Mouse (Mus musculus) neural tube, embryonic 12.5 days (tissue): ENCODE data around the gene Add2. TPM values are rescaled to one million over a fixed set of nuclear protein-coding genes. Genes with fewer than 3 reads are reported as not detected.

ENCODE experiments used
- ATAC-seq: fragments of 200-750 bp; cut with Nextera tagmentation; 2 replicates; pipeline ENCODE4 v1.8.0; 2017; ENCODE audit warnings: low read depth, mild to moderate bottlenecking, moderate TSS enrichment, moderate library complexity; ENCODE audit not compliant: low FRiP score
- H3K27ac ChIP-seq: fragments of 300-500 bp; sonication (generic); 2 replicates; pipeline ENCODE4 v1.5.1; 2016
- H3K27me3 ChIP-seq: fragments of 300-500 bp; sonication (generic); replicated peaks from 2 replicates; pipeline ENCODE4 v1.6.1; 2016; ENCODE audit warnings: mild to moderate bottlenecking
- H3K36me3 ChIP-seq: fragments of 300-500 bp; sonication (generic); 2 replicates; pipeline ENCODE4 v1.6.1; 2016; ENCODE audit warnings: mild to moderate bottlenecking
- H3K4me1 ChIP-seq: fragments of 300-500 bp; sonication (generic); 2 replicates; pipeline ENCODE4 v1.6.1; 2016
- H3K4me2 ChIP-seq: fragments of 300-500 bp; sonication (generic); replicated peaks from 2 replicates; pipeline ENCODE4 v1.6.1; 2016; ENCODE audit warnings: mild to moderate bottlenecking
- H3K4me3 ChIP-seq: fragments of 300-500 bp; sonication (generic); 2 replicates; pipeline ENCODE4 v1.5.1; 2016
- H3K9ac ChIP-seq: fragments of 300-500 bp; sonication (generic); 2 replicates; pipeline ENCODE4 v1.6.1; 2016; ENCODE audit warnings: mild to moderate bottlenecking
- H3K9me3 ChIP-seq: fragments of 300-500 bp; sonication (generic); 2 replicates; pipeline ENCODE4 v1.6.1; 2016; ENCODE audit warnings: mild to moderate bottlenecking
- WGBS: fragments of 180-500 bp; shearing (Covaris S2); methylation state at CpG from one replicate; pipeline ENCODE4 v1.1.7; 2016; 5-methylcytosine and 5-hydroxymethylcytosine counted together
- polyA plus RNA-seq: library from polyadenylated mRNA; unstranded; fragments of >200 nt; fragmentation: Nextera tagmentation; extraction: Ambion mirVana; gene quantifications from 2 replicates; pipeline ENCODE4 v1.2.1, GENCODE M21; 2016

Gene Add2
- polyA plus RNA-seq, 1 experiment from 2014 or later, result 110 TPM

- H3K27ac ChIP-seq, result no peak overlapping the region
- peaks cover 41% of the 10 kb centered on the region for H3K36me3 ChIP-seq
- no peak overlapping the region for H3K9ac ChIP-seq
- H3K4me1 ChIP-seq, result peaks cover 7% of the 10 kb centered on the region; the same call in 1 of the 2 replicates
- no peaks in the 10 kb centered on the region for H3K27me3 ChIP-seq
- WGBS, result 84% methylated on average over 9 of the region's 10 CpGs
- no peak for ATAC-seq
- H3K4me2 ChIP-seq, result no peak overlapping the region
- no peak overlapping the region for H3K4me3 ChIP-seq
- H3K9me3 ChIP-seq, result no peaks in the 10 kb centered on the region
These were observed 65.8 kb downstream of the Add2 start for GRCm38 (mm10) chr6:86094202-86094838.

- H3K4me2 ChIP-seq, result no peak overlapping the region
- H3K36me3 ChIP-seq, result peaks cover 45% of the 10 kb centered on the region
- WGBS, result 87% methylated on average over 5 of the region's 5 CpGs
- no peaks in the 10 kb centered on the region for H3K27me3 ChIP-seq
- H3K4me1 ChIP-seq, result peaks cover 7% of the 10 kb centered on the region; the same call in 1 of the 2 replicates
- H3K9ac ChIP-seq, result no peak overlapping the region
- ATAC-seq, result no peak
- H3K27ac ChIP-seq, result no peak overlapping the region
- H3K4me3 ChIP-seq, result no peak overlapping the region
- no peaks in the 10 kb centered on the region for H3K9me3 ChIP-seq
These were observed 67.0 kb downstream of the Add2 start for GRCm38 (mm10) chr6:86095518-86095917.

GRCm38 (mm10) chr6:86096733-86097132, 68.3 kb downstream of the Add2 start:
- no peak for ATAC-seq
- 89% methylated on average over 10 of the region's 10 CpGs for WGBS

GRCm38 (mm10) chr6:86097155-86097554, 68.7 kb downstream of the Add2 start:
- no peak overlapping the region for H3K4me3 ChIP-seq
- no peak overlapping the region for H3K27ac ChIP-seq
- peaks cover 57% of the 10 kb centered on the region for H3K36me3 ChIP-seq
- no peaks in the 10 kb centered on the region for H3K9me3 ChIP-seq
- 66% methylated on average over 4 of the region's 4 CpGs for WGBS
- H3K4me2 ChIP-seq, result no peak overlapping the region
- H3K4me1 ChIP-seq, result peaks cover 12% of the 10 kb centered on the region; the same call in 1 of the 2 replicates
- ATAC-seq, result no peak
- no peak overlapping the region for H3K9ac ChIP-seq
- H3K27me3 ChIP-seq, result no peaks in the 10 kb centered on the region

More at GRCm38 (mm10) chr6:86096733-86097132, 68.3 kb downstream of the Add2 start:
- Histone ChIP-seq H3K4me1 (peaks cover 7% of the 10 kb centered on the region; the same call in 1 of the 2 replicates), H3K9ac (no peak overlapping the region), H3K27me3 (no peaks in the 10 kb centered on the region), H3K27ac (no peak overlapping the region), H3K9me3 (no peaks in the 10 kb centered on the region), H3K4me3 (no peak overlapping the region), H3K36me3 (peaks cover 55% of the 10 kb centered on the region), H3K4me2 (no peak overlapping the region)

GRCm38 (mm10) chr6:86099003-86099402, 70.5 kb downstream of the Add2 start:
- H3K4me3 ChIP-seq, result no peak overlapping the region
- ATAC-seq, result no peak
- H3K9me3 ChIP-seq, result no peaks in the 10 kb centered on the region
- H3K9ac ChIP-seq, result no peak overlapping the region
- peaks cover 21% of the 10 kb centered on the region for H3K4me1 ChIP-seq
- no peaks in the 10 kb centered on the region for H3K27me3 ChIP-seq
- no peak overlapping the region for H3K27ac ChIP-seq
- 81% methylated on average over 4 of the region's 4 CpGs for WGBS
- H3K4me2 ChIP-seq, result no peak overlapping the region
- H3K36me3 ChIP-seq, result peaks cover 55% of the 10 kb centered on the region

- ATAC-seq, result no peak
- Histone ChIP-seq H3K36me3 (peaks cover 68% of the 10 kb centered on the region), H3K9ac (no peak overlapping the region), H3K4me1 (peaks cover 21% of the 10 kb centered on the region), H3K27me3 (no peaks in the 10 kb centered on the region), H3K27ac (no peak overlapping the region), H3K4me3 (no peak overlapping the region), H3K4me2 (no peak overlapping the region), H3K9me3 (no peaks in the 10 kb centered on the region)
- WGBS, result 77% methylated on average over 5 of the region's 5 CpGs
These were observed 73.0 kb downstream of the Add2 start for GRCm38 (mm10) chr6:86101451-86101850.

- WGBS, result 78% methylated on average over 5 of the region's 5 CpGs
- no peak overlapping the region for H3K9ac ChIP-seq
- H3K4me1 ChIP-seq, result peaks cover 20% of the 10 kb centered on the region
- no peaks in the 10 kb centered on the region for H3K27me3 ChIP-seq
- no peak overlapping the region for H3K4me2 ChIP-seq
- 0 out of 2 replicates have a peak, but pooled peaks have one; percentile 37 for ATAC-seq
- peaks cover 76% of the 10 kb centered on the region for H3K36me3 ChIP-seq
- no peak overlapping the region for H3K27ac ChIP-seq
- no peaks in the 10 kb centered on the region for H3K9me3 ChIP-seq
- H3K4me3 ChIP-seq, result no peak overlapping the region
These were observed 74.4 kb downstream of the Add2 start for GRCm38 (mm10) chr6:86102874-86103273.

GRCm38 (mm10) chr6:86103614-86104013, 75.1 kb downstream of the Add2 start:
- H3K4me3 ChIP-seq, result no peak overlapping the region
- peaks cover 76% of the 10 kb centered on the region for H3K36me3 ChIP-seq
- H3K9me3 ChIP-seq, result no peaks in the 10 kb centered on the region
- no peak overlapping the region for H3K27ac ChIP-seq
- no peak overlapping the region for H3K4me2 ChIP-seq
- H3K4me1 ChIP-seq, result peaks cover 14% of the 10 kb centered on the region
- ATAC-seq, result no peak
- no peak overlapping the region for H3K9ac ChIP-seq
- WGBS, result 80% methylated on average over 4 of the region's 4 CpGs
- no peaks in the 10 kb centered on the region for H3K27me3 ChIP-seq

GRCm38 (mm10) chr6:86104719-86105118, 76.2 kb downstream of the Add2 start:
- no peak for ATAC-seq
- no peak overlapping the region for H3K27ac ChIP-seq

GRCm38 (mm10) chr6:86106045-86106444, 77.6 kb downstream of the Add2 start:
- peaks cover 92% of the 10 kb centered on the region for H3K36me3 ChIP-seq
- H3K9me3 ChIP-seq, result no peaks in the 10 kb centered on the region
- peaks cover 14% of the 10 kb centered on the region for H3K4me1 ChIP-seq
- no peak for ATAC-seq
- H3K27me3 ChIP-seq, result no peaks in the 10 kb centered on the region
- no peak overlapping the region for H3K4me2 ChIP-seq
- H3K9ac ChIP-seq, result no peak overlapping the region
- H3K4me3 ChIP-seq, result no peak overlapping the region
- H3K27ac ChIP-seq, result no peak overlapping the region
- WGBS, result 82% methylated on average over 12 of the region's 12 CpGs

More at GRCm38 (mm10) chr6:86104719-86105118, 76.2 kb downstream of the Add2 start:
- Histone ChIP-seq H3K4me1 (peaks cover 14% of the 10 kb centered on the region), H3K4me2 (no peak overlapping the region), H3K9ac (no peak overlapping the region), H3K9me3 (no peaks in the 10 kb centered on the region), H3K36me3 (peaks cover 84% of the 10 kb centered on the region), H3K27me3 (no peaks in the 10 kb centered on the region), H3K4me3 (no peak overlapping the region)
- 81% methylated on average over 4 of the region's 4 CpGs for WGBS

GRCm38 (mm10) chr6:86107101-86107500, 78.6 kb downstream of the Add2 start:
- no peak for ATAC-seq
- Histone ChIP-seq H3K4me2 (no peak overlapping the region), H3K9ac (no peak overlapping the region), H3K27ac (no peak overlapping the region), H3K27me3 (no peaks in the 10 kb centered on the region), H3K36me3 (peaks cover 92% of the 10 kb centered on the region), H3K4me3 (no peak overlapping the region), H3K4me1 (peaks cover 10% of the 10 kb centered on the region), H3K9me3 (no peaks in the 10 kb centered on the region)
- 90% methylated on average over 4 of the region's 4 CpGs for WGBS

GRCm38 (mm10) chr6:86115843-86116242, 87.4 kb downstream of the Add2 start:
- H3K27ac ChIP-seq, result no peak overlapping the region
- ATAC-seq, result no peak
- no peak overlapping the region for H3K9ac ChIP-seq
- no peak overlapping the region for H3K4me2 ChIP-seq
- no peak overlapping the region for H3K4me3 ChIP-seq
- WGBS, result 90% methylated on average over 3 of the region's 3 CpGs
- no peaks in the 10 kb centered on the region for H3K9me3 ChIP-seq
- H3K27me3 ChIP-seq, result no peaks in the 10 kb centered on the region
- no peaks in the 10 kb centered on the region for H3K4me1 ChIP-seq
- peaks cover 81% of the 10 kb centered on the region for H3K36me3 ChIP-seq

GRCm38 (mm10) chr6:86123057-86123456, 94.6 kb downstream of the Add2 start:
- Histone ChIP-seq H3K9me3 (no peaks in the 10 kb centered on the region), H3K4me1 (no peaks in the 10 kb centered on the region), H3K4me3 (no peak overlapping the region), H3K9ac (no peak overlapping the region), H3K27ac (no peak overlapping the region), H3K36me3 (peaks cover 25% of the 10 kb centered on the region), H3K4me2 (no peak overlapping the region), H3K27me3 (no peaks in the 10 kb centered on the region)
- no peak for ATAC-seq
- WGBS, result 91% methylated on average over 4 of the region's 4 CpGs
